Mouse (Mus musculus) liver, postnatal 0 days (tissue): ENCODE measurements at regions not wholly inside any gene's neighbourhood (a gene's known extent, or its start where the extent isn't known, plus 50 kb on each side); places are given as distances from the start of the nearest gene placed in this dataset.

Experiments used
- ATAC-seq: fragments of 200-750 bp; cut with Nextera tagmentation; 2 replicates; pipeline ENCODE4 v1.8.0; 2017; ENCODE audit warnings: mild to moderate bottlenecking, moderate library complexity
- DNase-seq: peaks from one replicate; pipeline ENCODE4 v3.0.0-alpha.2; 2016
- H3K27ac ChIP-seq: fragments of 300-500 bp; sonication (generic); 2 replicates; pipeline ENCODE4 v1.5.1; 2014; ENCODE audit warnings: antibody characterized with exemption, moderate library complexity, mild to moderate bottlenecking, low read depth
- H3K27me3 ChIP-seq: fragments of 300-500 bp; sonication (generic); 2 replicates; pipeline ENCODE4 v1.6.1; 2014; ENCODE audit warnings: low read length, control low read depth, mixed read lengths; ENCODE audit not compliant: insufficient read depth
- H3K36me3 ChIP-seq: fragments of 300-500 bp; sonication (generic); replicated peaks from 2 replicates; pipeline ENCODE4 v1.6.1; 2014; ENCODE audit warnings: mild to moderate bottlenecking, control low read depth, low read length, moderate library complexity, mixed read lengths; ENCODE audit not compliant: insufficient read depth
- H3K4me1 ChIP-seq: fragments of 300-500 bp; sonication (generic); 2 replicates; pipeline ENCODE4 v1.6.1; 2014; ENCODE audit warnings: antibody characterized with exemption, mild to moderate bottlenecking, control low read depth; ENCODE audit not compliant: insufficient read depth
- H3K4me2 ChIP-seq: fragments of 300-500 bp; sonication (generic); 2 replicates; pipeline ENCODE4 v1.6.1; 2014; ENCODE audit warnings: low read depth, mild to moderate bottlenecking, low read length, moderate library complexity, mixed read lengths
- H3K4me3 ChIP-seq: fragments of 300-500 bp; sonication (generic); 2 replicates; pipeline ENCODE4 v1.5.1; 2014; ENCODE audit warnings: low read depth, low read length
- H3K9ac ChIP-seq: fragments of 300-500 bp; sonication (generic); replicated peaks from 2 replicates; pipeline ENCODE4 v1.6.1; 2014; ENCODE audit warnings: mild to moderate bottlenecking, moderate library complexity
- H3K9me3 ChIP-seq: fragments of 300-500 bp; sonication (generic); 2 replicates; pipeline ENCODE4 v1.6.1; 2016; ENCODE audit warnings: mild to moderate bottlenecking, control low read depth, low read length, mixed read lengths
- CTCF ChIP-seq: sonication (generic); IDR thresholded peaks from 2 replicates; pipeline ENCODE4 v1.5.1; 2016; ENCODE audit warnings: antibody characterized with exemption, low read depth
- EP300 ChIP-seq: IDR thresholded peaks from 2 replicates; pipeline ENCODE4 v1.6.1; 2016; ENCODE audit warnings: antibody characterized with exemption, low read depth, mild to moderate bottlenecking
- WGBS: fragments of 180-500 bp; shearing (Covaris S2); extraction: QIAGEN DNeasy Blood & Tissue Kit; methylation state at CpG from one replicate; pipeline ENCODE4 v1.1.7; 2014; ENCODE audit not compliant: insufficient replicate concordance; 5-methylcytosine and 5-hydroxymethylcytosine counted together

- Histone ChIP-seq H3K9me3 (no peaks in the 10 kb centered on the region), H3K36me3 (no peaks in the 10 kb centered on the region), H3K9ac (no peak overlapping the region), H3K4me2 (no peak overlapping the region), H3K4me1 (no peaks in the 10 kb centered on the region), H3K27ac (no peak overlapping the region), H3K27me3 (no peaks in the 10 kb centered on the region), H3K4me3 (no peak overlapping the region)
- TF ChIP-seq CTCF, result no peak
- no peak for TF ChIP-seq EP300
- no peak for DNase-seq
- WGBS, result 58% methylated on average over 4 of the region's 4 CpGs
- ATAC-seq, result no peak
These were observed 122.2 kb downstream of the Ppp1r3a start for GRCm38 (mm10) chr6:14632837-14633236.

- Histone ChIP-seq H3K27me3 (no peaks in the 10 kb centered on the region), H3K9ac (no peak overlapping the region), H3K27ac (no peak overlapping the region), H3K36me3 (no peaks in the 10 kb centered on the region), H3K9me3 (no peaks in the 10 kb centered on the region), H3K4me2 (no peak overlapping the region), H3K4me3 (no peak overlapping the region), H3K4me1 (no peaks in the 10 kb centered on the region)
- ATAC-seq (no peak), DNase-seq (no peak)
- no peak for TF ChIP-seq EP300
- TF ChIP-seq CTCF, result no peak
- 62% methylated on average over 2 of the region's 2 CpGs for WGBS
These were observed 123.2 kb downstream of the Ppp1r3a start for GRCm38 (mm10) chr6:14631719-14632445.

- H3K9me3 ChIP-seq, result no peaks in the 10 kb centered on the region
- H3K4me3 ChIP-seq, result no peak overlapping the region
- no peaks in the 10 kb centered on the region for H3K27me3 ChIP-seq
- 57% methylated on average over 3 of the region's 3 CpGs for WGBS
- TF ChIP-seq CTCF (no peak), EP300 (no peak)
- no peak for DNase-seq
- H3K4me1 ChIP-seq, result no peaks in the 10 kb centered on the region
- no peaks in the 10 kb centered on the region for H3K36me3 ChIP-seq
- no peak overlapping the region for H3K27ac ChIP-seq
- H3K4me2 ChIP-seq, result no peak overlapping the region
- H3K9ac ChIP-seq, result no peak overlapping the region
- ATAC-seq, result no peak
These were observed 138.4 kb downstream of the Ppp1r3a start for GRCm38 (mm10) chr6:14616629-14617028.

GRCm38 (mm10) chr6:14608076-14608475 is 147.0 kb downstream of the Ppp1r3a start:
- no peak for ATAC-seq
- TF ChIP-seq EP300 (no peak), CTCF (no peak)

GRCm38 (mm10) chr6:14600543-14601249 is 154.4 kb downstream of the Ppp1r3a start:
- ATAC-seq (peak; percentile 62), DNase-seq (no peak)
- Histone ChIP-seq H3K36me3 (no peaks in the 10 kb centered on the region), H3K4me2 (no peak overlapping the region), H3K9me3 (no peaks in the 10 kb centered on the region), H3K27me3 (no peaks in the 10 kb centered on the region), H3K4me3 (no peak overlapping the region), H3K27ac (no peak overlapping the region), H3K9ac (no peak overlapping the region), H3K4me1 (no peaks in the 10 kb centered on the region)
- WGBS, result 68% methylated on average over 13 of the region's 13 CpGs
- TF ChIP-seq EP300, result no peak
- no peak for TF ChIP-seq CTCF

More at GRCm38 (mm10) chr6:14608076-14608475, 147.0 kb downstream of the Ppp1r3a start:
- DNase-seq, result no peak
- Histone ChIP-seq H3K4me3 (no peak overlapping the region), H3K4me1 (no peaks in the 10 kb centered on the region), H3K9ac (no peak overlapping the region), H3K4me2 (no peak overlapping the region), H3K36me3 (no peaks in the 10 kb centered on the region), H3K27ac (no peak overlapping the region), H3K9me3 (no peaks in the 10 kb centered on the region), H3K27me3 (no peaks in the 10 kb centered on the region)

- Histone ChIP-seq H3K4me2 (no peak overlapping the region), H3K27me3 (no peaks in the 10 kb centered on the region), H3K4me3 (no peak overlapping the region), H3K27ac (no peak overlapping the region), H3K36me3 (no peaks in the 10 kb centered on the region), H3K9me3 (no peaks in the 10 kb centered on the region), H3K4me1 (no peaks in the 10 kb centered on the region), H3K9ac (no peak overlapping the region)
- no peak for TF ChIP-seq CTCF
- no peak for TF ChIP-seq EP300
- WGBS, result 66% methylated on average over 4 of the region's 4 CpGs
- DNase-seq (no peak), ATAC-seq (no peak)
These were observed 158.1 kb downstream of the Ppp1r3a start for GRCm38 (mm10) chr6:14596880-14597466.
